Mouse (Mus musculus) liver, embryonic 14 days (tissue): ENCODE data around the gene Rpf1. TPM values are rescaled to one million over a fixed set of nuclear protein-coding genes. Genes with fewer than 3 reads are reported as not detected.

Source experiments
- polyA plus RNA-seq: library from polyadenylated mRNA; depleted of rRNA; stranded (reverse); fragments of >200 nt; gene quantifications from 2 replicates; pipeline ENCODE4 v1.2.3, GENCODE M21; 2012; rRNA removed

The Rpf1 gene
- 24.8 and 25.4 TPM in 2 replicates for polyA plus RNA-seq

DNA sequence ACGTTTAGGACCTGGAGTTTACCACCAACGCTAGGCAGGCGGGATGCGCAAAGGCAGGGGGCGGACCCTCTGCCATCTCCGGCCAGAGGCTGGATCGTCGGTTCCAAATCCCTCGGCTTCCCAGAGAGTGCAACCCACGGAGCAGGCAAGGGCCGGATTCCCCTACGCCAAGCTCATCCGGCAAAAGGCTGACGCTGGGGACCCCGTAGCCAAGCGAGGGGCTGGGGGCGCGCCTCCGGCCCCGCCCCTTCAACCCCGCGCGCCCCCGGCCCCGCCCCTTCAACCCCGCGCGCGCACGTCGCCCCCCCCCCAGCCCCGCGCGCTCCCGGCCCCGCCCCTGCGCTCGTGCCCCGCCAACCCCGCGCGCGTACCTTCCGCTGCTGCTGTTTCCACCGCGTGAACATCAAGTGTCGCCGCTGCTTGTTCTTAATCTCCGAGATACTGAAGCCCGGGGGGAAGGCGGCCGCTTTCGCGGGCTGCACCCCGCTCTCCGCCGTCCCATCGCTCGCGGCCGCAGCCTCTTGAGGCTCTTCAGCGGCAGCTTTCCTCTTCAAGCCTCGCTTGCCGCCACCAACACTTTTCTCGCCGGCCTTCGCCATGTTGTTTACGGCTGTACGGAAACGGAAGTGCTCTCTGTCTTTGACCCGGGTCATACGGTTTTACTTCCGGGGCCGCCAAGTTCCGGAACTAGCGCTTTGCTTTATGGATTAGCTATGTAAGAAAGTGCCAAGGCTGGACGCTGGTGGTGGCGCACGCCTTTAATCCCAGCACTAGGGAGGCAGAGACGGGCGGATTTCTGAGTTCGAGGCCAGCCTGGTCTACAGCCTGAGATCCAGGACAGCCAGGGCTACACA lies at the start of gene Rpf1:
Gene Rpf1, minus strand, starts transcription at position 632 of the 854 bp plus-strand sequence.

GRCm38 (mm10) chr3:146570148-146570782 lies 49.0 kb upstream of the Rpf1 start, which contains the start of gene Uox:
Gene Uox (plus strand): TSS chr3:146570426.

GRCm38 (mm10) chr3:146499431-146500002 lies 21.7 kb downstream of the Rpf1 start, which contains the start of the genes Spata1 and Gng5:
Gene Spata1 (minus strand): TSS chr3:146499753.
Gene Gng5 (plus strand): TSS chr3:146499807.

Other genes starting within 250 kb of the Rpf1 start
- gene Ssx2ip, start 116.8 kb downstream of the Rpf1 start, polyA plus RNA-seq, result 36.1 and 42.8 TPM in 2 replicates
- gene Ctbs, start 71.6 kb downstream of the Rpf1 start, polyA plus RNA-seq, result 1.7 and 2.1 TPM in 2 replicates
- 1.3 and 1.6 TPM in 2 replicates for gene Spata1, start 21.7 kb downstream of the Rpf1 start, polyA plus RNA-seq
- gene Gng5, start 21.6 kb downstream of the Rpf1 start, polyA plus RNA-seq, result 126 and 149 TPM in 2 replicates
- gene Uox, start 49.0 kb upstream of the Rpf1 start, polyA plus RNA-seq, result 2.9 and 3.2 TPM in 2 replicates
- gene Dnase2b, start 94.2 kb upstream of the Rpf1 start, polyA plus RNA-seq, result 0.40 and 0.41 TPM in 2 replicates
- not detected in 2 replicates for gene 4930503B20Rik, start 129.9 kb upstream of the Rpf1 start, polyA plus RNA-seq
- 0.08 and 0.10 TPM in 2 replicates for gene Samd13, start 164.2 kb upstream of the Rpf1 start, polyA plus RNA-seq